Mouse (Mus musculus) thymus, adult 18-20 months (tissue): Measurements from ENCODE around the gene Nup214.

ENCODE experiments used
- DNase-seq, 2 experiments: peaks; one replicate each; pipeline ENCODE4 v3.0.0; 2022; ENCODE audit warnings: mixed read lengths in 2 of 2

Nup214 gene

GRCm38 (mm10) chr2:32051791-32052190 lies 77.6 kb downstream of the Nup214 start:
- DNase-seq: no peak

GRCm38 (mm10) chr2:32052418-32052817 lies 78.2 kb downstream of the Nup214 start:
- DNase-seq: no peak

- peak in 1 of 2 experiments; percentile 38 for DNase-seq
These were observed 81.2 kb downstream of the Nup214 start for GRCm38 (mm10) chr2:32055357-32055965.

- DNase-seq: no peak
These were observed 82.3 kb downstream of the Nup214 start for GRCm38 (mm10) chr2:32056524-32056923.

GRCm38 (mm10) chr2:32057360-32057759 lies 83.1 kb downstream of the Nup214 start:
- DNase-seq: peak in 1 of 2 experiments; percentile 73

- DNase-seq: no peak
These were observed 83.6 kb downstream of the Nup214 start for GRCm38 (mm10) chr2:32057794-32058193.

GRCm38 (mm10) chr2:32058241-32058640 lies 84.0 kb downstream of the Nup214 start:
- no peak for DNase-seq

- no peak for DNase-seq
These were observed 84.5 kb downstream of the Nup214 start for GRCm38 (mm10) chr2:32058716-32059115.

- DNase-seq: no peak
These were observed 85.4 kb downstream of the Nup214 start for GRCm38 (mm10) chr2:32059613-32060012.

- no peak for DNase-seq
These were observed 86.1 kb downstream of the Nup214 start for GRCm38 (mm10) chr2:32060228-32060805.

- DNase-seq: no peak
These were observed 87.0 kb downstream of the Nup214 start for GRCm38 (mm10) chr2:32061189-32061588.

- DNase-seq: peak in 1 of 2 experiments; percentile 78
These were observed 87.7 kb downstream of the Nup214 start for GRCm38 (mm10) chr2:32061722-32062505.

GRCm38 (mm10) chr2:32062626-32063410 lies 88.6 kb downstream of the Nup214 start:
- peak; percentile 63 to 86 for DNase-seq

GRCm38 (mm10) chr2:32063451-32064151 lies 89.4 kb downstream of the Nup214 start:
- no peak for DNase-seq

GRCm38 (mm10) chr2:32064913-32065312 lies 90.7 kb downstream of the Nup214 start:
- peak; percentile 72 to 78 for DNase-seq

GRCm38 (mm10) chr2:32065371-32065791 lies 91.1 kb downstream of the Nup214 start:
- peak; percentile 60 to 80 for DNase-seq

GRCm38 (mm10) chr2:32066005-32066404 lies 91.8 kb downstream of the Nup214 start:
- DNase-seq: no peak

- DNase-seq: peak in 1 of 2 experiments; percentile 18
These were observed 94.8 kb downstream of the Nup214 start for GRCm38 (mm10) chr2:32068811-32069607.

GRCm38 (mm10) chr2:32070747-32071146 lies 96.5 kb downstream of the Nup214 start:
- no peak for DNase-seq

GRCm38 (mm10) chr2:32074404-32074803 lies 100.2 kb downstream of the Nup214 start:
- DNase-seq: peak in 1 of 2 experiments; percentile 5

GRCm38 (mm10) chr2:32075368-32075767 lies 101.1 kb downstream of the Nup214 start:
- peak in 1 of 2 experiments; percentile 5 for DNase-seq
